Mouse (Mus musculus) CH12.LX (cell line): ENCODE measurements at regions not wholly inside any gene's neighbourhood (a gene's known extent, or its start where the extent isn't known, plus 50 kb on each side); places are given as distances from the start of the nearest gene placed in this dataset.

Source experiments
- DNase-seq: peaks from one replicate; pipeline ENCODE4 v3.0.0-alpha.2; 2013; ENCODE audit errors: extremely low read depth
- H3K27ac ChIP-seq: 2 replicates; pipeline ENCODE4 v1.5.1; 2012; ENCODE audit warnings: low read depth, mild to moderate bottlenecking, control low read depth, moderate library complexity; ENCODE audit not compliant: insufficient read depth
- H3K27me3 ChIP-seq: replicated peaks from 2 replicates; pipeline ENCODE3; 2012; ENCODE audit warnings: inconsistent platforms
- H3K36me3 ChIP-seq, 2 experiments: replicated peaks in 1 of 2; 2 replicates each; pipeline versions ENCODE3 to v1.6.1; 2012; ENCODE audit warnings: inconsistent platforms in 1 of 2, low read length in 1 of 2, mild to moderate bottlenecking in 1 of 2, mixed read lengths in 1 of 2, moderate library complexity in 1 of 2; ENCODE audit not compliant: control insufficient read depth in 1 of 2, insufficient read depth in 1 of 2
- H3K4me1 ChIP-seq, 2 experiments: 2 replicates each; pipeline ENCODE4 v1.6.1; 2012; ENCODE audit warnings: inconsistent platforms in 1 of 2, moderate library complexity in 1 of 2; ENCODE audit not compliant: insufficient read depth in 2 of 2, control insufficient read depth in 1 of 2
- H3K4me2 ChIP-seq: 2 replicates; pipeline ENCODE4 v1.6.1; 2012; ENCODE audit warnings: low read depth, mild to moderate bottlenecking, control low read depth; ENCODE audit not compliant: poor library complexity, insufficient read depth, severe bottlenecking
- H3K4me3 ChIP-seq, 3 experiments: fragments of 150-350 bp in 1 of 3; sonication (generic) in 1 of 3; replicated peaks in 1 of 3; 2 replicates each; pipeline versions ENCODE3 to v1.5.1; 2011 to 2012; ENCODE audit warnings: low read depth in 2 of 3, low read length in 2 of 3, mild to moderate bottlenecking in 2 of 3, moderate library complexity in 2 of 3, control low read depth in 1 of 3, improper control_type of control experiment in 1 of 3, inconsistent platforms in 1 of 3, mixed read lengths in 1 of 3; ENCODE audit not compliant: poor library complexity in 1 of 3
- H3K79me2 ChIP-seq: replicated peaks from 2 replicates; pipeline ENCODE4 v1.6.1; 2012; ENCODE audit warnings: mild to moderate bottlenecking, moderate library complexity; ENCODE audit not compliant: control insufficient read depth, poor library complexity, insufficient read depth, severe bottlenecking; ENCODE audit errors: extremely low read depth
- H3K9ac ChIP-seq: 2 replicates; pipeline ENCODE4 v1.6.1; 2012; ENCODE audit warnings: low read depth, mild to moderate bottlenecking, control low read depth, moderate library complexity; ENCODE audit not compliant: insufficient read depth
- H3K9me3 ChIP-seq: replicated peaks from 2 replicates; pipeline ENCODE3; 2012; ENCODE audit warnings: low read length, inconsistent platforms, mixed read lengths
- BHLHE40 ChIP-seq: IDR thresholded peaks from 2 replicates; pipeline ENCODE4 v1.6.1; 2011; ENCODE audit warnings: mild to moderate bottlenecking, low read depth, low read length, improper control_type of control experiment
- CHD1 ChIP-seq: IDR thresholded peaks from 2 replicates; pipeline ENCODE4 v1.6.1; 2012; ENCODE audit warnings: low read depth, low read length, improper control_type of control experiment, inconsistent platforms
- CHD2 ChIP-seq: IDR thresholded peaks from 2 replicates; pipeline ENCODE4 v1.6.1; 2011; ENCODE audit warnings: low read length, improper control_type of control experiment
- CTCF ChIP-seq, 2 experiments: IDR thresholded peaks in 1 of 2; conservative IDR thresholded peaks in 1 of 2; 2 replicates each; pipeline ENCODE4 v1.5.1; 2011 to 2012; ENCODE audit warnings: low read depth in 2 of 2, low read length in 2 of 2, improper control_type of control experiment in 1 of 2, inconsistent platforms in 1 of 2, mild to moderate bottlenecking in 1 of 2, moderate library complexity in 1 of 2
- E2F4 ChIP-seq: IDR thresholded peaks from 2 replicates; pipeline ENCODE4 v1.6.1; 2011; ENCODE audit warnings: low read depth, low read length, improper control_type of control experiment; ENCODE audit not compliant: insufficient replicate concordance
- ELF1 ChIP-seq: IDR thresholded peaks from 2 replicates; pipeline ENCODE4 v1.6.1; 2014; ENCODE audit warnings: low read depth, mild to moderate bottlenecking, inconsistent platforms, low read length, improper control_type of control experiment
- EP300 ChIP-seq: IDR thresholded peaks from 2 replicates; pipeline ENCODE4 v1.6.1; 2011; ENCODE audit warnings: low read length, improper control_type of control experiment
- ETS1 ChIP-seq: conservative IDR thresholded peaks from 2 replicates; pipeline ENCODE4 v1.6.1; 2012; ENCODE audit warnings: low read depth, mild to moderate bottlenecking, inconsistent platforms, low read length, improper control_type of control experiment, moderate library complexity
- GABPA ChIP-seq: IDR thresholded peaks from 2 replicates; pipeline ENCODE4 v1.6.1; 2012; ENCODE audit warnings: low read depth, low read length, improper control_type of control experiment, inconsistent platforms; ENCODE audit not compliant: insufficient replicate concordance
- HCFC1 ChIP-seq: IDR thresholded peaks from 2 replicates; pipeline ENCODE4 v1.6.1; 2012; ENCODE audit warnings: low read depth, mild to moderate bottlenecking, inconsistent platforms, low read length, improper control_type of control experiment
- IRF4 ChIP-seq: IDR thresholded peaks from 2 replicates; pipeline ENCODE4 v1.6.1; 2014; ENCODE audit warnings: low read depth, mild to moderate bottlenecking, inconsistent platforms, low read length, improper control_type of control experiment
- JUN ChIP-seq: IDR thresholded peaks from 2 replicates; pipeline ENCODE4 v1.6.1; 2011; ENCODE audit warnings: low read depth, mild to moderate bottlenecking, low read length, improper control_type of control experiment, moderate library complexity; ENCODE audit not compliant: insufficient read depth
- JUND ChIP-seq: conservative IDR thresholded peaks from 2 replicates; pipeline ENCODE4 v1.6.1; 2011; ENCODE audit warnings: low read depth, low read length, improper control_type of control experiment
- KAT2A ChIP-seq: IDR thresholded peaks from 2 replicates; pipeline ENCODE4 v1.6.1; 2012; ENCODE audit warnings: low read length, improper control_type of control experiment, inconsistent platforms; ENCODE audit not compliant: insufficient replicate concordance
- MAFK ChIP-seq: IDR thresholded peaks from 2 replicates; pipeline ENCODE4 v1.6.1; 2011; ENCODE audit warnings: low read length, improper control_type of control experiment; ENCODE audit not compliant: insufficient replicate concordance
- MAX ChIP-seq: IDR thresholded peaks from 2 replicates; pipeline ENCODE4 v1.6.1; 2011; ENCODE audit warnings: low read length, improper control_type of control experiment
- MAZ ChIP-seq: IDR thresholded peaks from 2 replicates; pipeline ENCODE4 v1.6.1; 2012; ENCODE audit warnings: low read depth, mild to moderate bottlenecking, inconsistent platforms, low read length, improper control_type of control experiment, moderate library complexity
- MEF2A ChIP-seq: IDR thresholded peaks from 2 replicates; pipeline ENCODE4 v1.6.1; 2014; ENCODE audit warnings: low read depth, mild to moderate bottlenecking, inconsistent platforms, low read length, improper control_type of control experiment, borderline replicate concordance
- MXI1 ChIP-seq: IDR thresholded peaks from 2 replicates; pipeline ENCODE4 v1.6.1; 2011; ENCODE audit warnings: mild to moderate bottlenecking, low read depth, low read length, improper control_type of control experiment
- MYC ChIP-seq: IDR thresholded peaks from 2 replicates; pipeline ENCODE4 v1.6.1; 2011; ENCODE audit warnings: low read depth, mild to moderate bottlenecking, improper control_type of control experiment, low read length
- NELFE ChIP-seq: IDR thresholded peaks from 2 replicates; pipeline ENCODE4 v1.6.1; 2011; ENCODE audit warnings: low read depth, low read length, improper control_type of control experiment
- NRF1 ChIP-seq: IDR thresholded peaks from 2 replicates; pipeline ENCODE4 v1.6.1; 2014; ENCODE audit warnings: low read depth, mild to moderate bottlenecking, inconsistent platforms, low read length, improper control_type of control experiment, moderate library complexity
- PAX5 ChIP-seq: IDR thresholded peaks from 2 replicates; pipeline ENCODE4 v1.6.1; 2012; ENCODE audit warnings: low read length, inconsistent platforms, mixed read lengths
- POLR2A ChIP-seq: IDR thresholded peaks from 2 replicates; pipeline ENCODE4 v1.6.1; 2011; ENCODE audit warnings: low read depth, mild to moderate bottlenecking, improper control_type of control experiment, low read length
- POLR2AphosphoS2 ChIP-seq: IDR thresholded peaks from 2 replicates; pipeline ENCODE4 v1.6.1; 2011; ENCODE audit warnings: low read depth, low read length, improper control_type of control experiment
- RAD21 ChIP-seq: IDR thresholded peaks from 2 replicates; pipeline ENCODE4 v1.6.1; 2011; ENCODE audit warnings: low read depth, mild to moderate bottlenecking, low read length, improper control_type of control experiment, moderate library complexity
- RCOR1 ChIP-seq: conservative IDR thresholded peaks from 2 replicates; pipeline ENCODE4 v1.6.1; 2012; ENCODE audit warnings: low read depth, mild to moderate bottlenecking, inconsistent platforms, low read length, improper control_type of control experiment
- SIN3A ChIP-seq: IDR thresholded peaks from 2 replicates; pipeline ENCODE4 v1.6.1; 2012; ENCODE audit warnings: low read length, improper control_type of control experiment, inconsistent platforms
- SMC3 ChIP-seq: IDR thresholded peaks from 2 replicates; pipeline ENCODE4 v1.6.1; 2011; ENCODE audit warnings: low read depth, low read length, improper control_type of control experiment
- TBP ChIP-seq: conservative IDR thresholded peaks from 2 replicates; pipeline ENCODE4 v1.6.1; 2011; ENCODE audit warnings: low read depth, low read length, improper control_type of control experiment
- TCF12 ChIP-seq: IDR thresholded peaks from 2 replicates; pipeline ENCODE4 v1.6.1; 2014; ENCODE audit warnings: low read depth, mild to moderate bottlenecking, inconsistent platforms, low read length, improper control_type of control experiment
- UBTF ChIP-seq: IDR thresholded peaks from 2 replicates; pipeline ENCODE4 v1.6.1; 2012; ENCODE audit warnings: low read depth, mild to moderate bottlenecking, inconsistent platforms, low read length, improper control_type of control experiment, moderate library complexity
- USF1 ChIP-seq: IDR thresholded peaks from 2 replicates; pipeline ENCODE4 v1.6.1; 2014; ENCODE audit warnings: low read depth, mild to moderate bottlenecking, inconsistent platforms, low read length, improper control_type of control experiment
- USF2 ChIP-seq: conservative IDR thresholded peaks from 2 replicates; pipeline ENCODE4 v1.6.1; 2011; ENCODE audit warnings: low read depth, low read length, improper control_type of control experiment
- ZC3H11A ChIP-seq: IDR thresholded peaks from 2 replicates; pipeline ENCODE4 v1.6.1; 2012; ENCODE audit warnings: low read depth, mild to moderate bottlenecking, inconsistent platforms, low read length, improper control_type of control experiment
- ZKSCAN1 ChIP-seq: IDR thresholded peaks from 2 replicates; pipeline ENCODE4 v1.6.1; 2012; ENCODE audit warnings: low read depth, inconsistent platforms, low read length, improper control_type of control experiment, borderline replicate concordance
- ZMIZ1 ChIP-seq: IDR thresholded peaks from 2 replicates; pipeline ENCODE4 v1.6.1; 2012; ENCODE audit warnings: low read depth, mild to moderate bottlenecking, inconsistent platforms, low read length, improper control_type of control experiment
- ZNF384 ChIP-seq: IDR thresholded peaks from 2 replicates; pipeline ENCODE4 v1.6.1; 2012; ENCODE audit warnings: low read depth, low read length, improper control_type of control experiment, inconsistent platforms
- dilution Hi-C: fragments of 300-500 bp; cut with MboI; formaldehyde crosslinking; loops from 2 replicates; pipeline ENCODE4 v1.14.3; 2020; ENCODE audit warnings: low sequenced_read_pairs; ENCODE audit not compliant: extremely low pct_unique_long_range_greater_than_20kb, extremely low pct_ligation_motif_present
- in situ Hi-C: fragments of 300-500 bp; cut with MboI; formaldehyde crosslinking; loops from 3 replicates; pipeline ENCODE4 v1.14.3; 2019; ENCODE audit warnings: low sequenced_read_pairs, low pct_ligation_motif_present, low pct_unique_long_range_greater_than_20kb, mixed read lengths

DNA sequence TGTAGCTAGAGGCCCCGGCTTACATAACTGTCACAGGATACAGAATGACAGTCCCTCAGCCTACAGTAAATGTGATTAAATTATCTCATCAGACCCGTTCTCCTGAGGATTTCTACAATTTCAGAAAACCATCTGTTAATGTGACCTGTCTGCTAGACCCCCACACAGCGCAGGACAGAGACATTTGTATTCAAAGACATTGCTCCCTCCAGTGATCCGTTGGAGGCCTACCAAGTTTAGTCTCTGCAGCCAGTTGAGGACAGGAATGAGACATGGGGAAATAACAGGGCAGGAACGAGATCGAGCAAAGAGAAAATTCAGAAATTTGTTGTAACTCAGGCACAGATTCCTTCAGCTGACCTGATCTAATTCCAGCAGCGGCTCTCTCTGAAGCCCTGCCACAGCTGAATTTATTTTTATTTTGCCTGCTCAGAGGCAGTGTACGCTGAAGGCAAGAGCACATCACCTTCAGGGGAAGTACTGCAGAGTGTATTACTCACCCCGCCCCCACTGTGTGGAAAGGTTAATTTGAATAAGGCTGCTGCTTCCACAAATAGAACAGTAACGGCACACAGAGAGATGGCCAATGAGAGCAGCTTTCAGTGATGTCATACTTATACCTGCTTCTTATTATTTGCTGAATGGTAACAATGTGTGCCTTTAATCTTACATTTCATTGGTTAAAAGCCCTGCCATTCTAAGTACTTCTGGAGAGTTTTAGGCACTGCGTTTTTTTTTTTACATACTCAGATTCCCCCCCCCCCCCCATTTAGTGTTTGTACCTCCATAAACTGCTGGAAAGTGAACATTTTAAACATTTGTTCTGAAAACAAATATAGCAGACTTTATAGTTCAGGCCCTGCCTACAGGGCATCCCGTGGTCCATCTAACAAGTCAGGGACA lies 176.9 kb upstream of the Klf12 start:
- peak overlapping the region; percentile 57 for H3K4me2 ChIP-seq
- peak; percentile 98 for DNase-seq

DNA sequence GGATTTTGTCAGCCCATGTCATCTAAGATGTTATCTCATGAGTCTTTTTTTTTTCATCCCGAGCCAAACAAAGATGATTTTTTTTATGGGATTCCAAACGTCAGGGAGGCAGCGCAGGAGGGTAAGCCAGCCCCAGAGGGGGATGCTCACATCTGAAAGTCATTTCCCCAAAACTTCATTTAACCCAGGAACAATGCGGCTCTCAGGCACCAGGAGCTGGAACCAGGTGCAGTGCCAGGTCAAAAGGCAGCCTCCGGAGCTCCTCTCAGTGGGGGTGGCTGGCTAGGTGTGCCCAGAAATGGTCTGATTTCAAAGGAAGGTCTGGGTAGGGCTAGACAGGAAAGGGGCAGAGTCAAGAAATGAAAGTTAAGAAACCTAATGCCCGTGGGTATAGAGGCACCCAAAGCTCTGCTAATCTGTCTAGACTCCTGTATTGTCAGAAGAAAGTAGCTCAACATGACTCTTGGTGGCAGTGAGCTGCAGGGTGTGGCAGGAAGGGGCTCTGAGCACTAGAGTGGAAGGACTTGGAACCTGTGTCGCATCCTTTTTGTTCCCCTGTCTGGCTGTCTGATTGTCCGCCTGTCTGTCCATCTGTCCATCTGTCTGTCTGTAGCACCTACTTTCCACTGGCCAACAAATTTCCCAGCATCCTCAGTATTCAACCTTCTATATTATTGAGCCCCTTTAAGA lies 175.3 kb upstream of the Klf12 start:
- Histone ChIP-seq H3K79me2 (no peaks in the 10 kb centered on the region), H3K4me2 (peak overlapping the region; percentile 97), H3K27me3 (no peaks in the 10 kb centered on the region)
- TF ChIP-seq EP300 (no peak), ZMIZ1 (no peak), JUN (no peak), GABPA (no peak), USF1 (no peak), ZC3H11A (no peak), ZNF384 (no peak), RAD21 (peak; percentile 7), SMC3 (no peak), JUND (no peak), IRF4 (0 out of 2 replicates have a peak, but pooled peaks have one; percentile 8), USF2 (no peak), ELF1 (no peak)

More for the DNA sequence above, 176.9 kb upstream of the Klf12 start:
- in situ Hi-C loops (loop anchor here (25.0 kb wide), 2 partner anchors 249 to 976 kb away; no protein-coding TSS in a partner anchor), dilution Hi-C loops (no loop called here)
- Histone ChIP-seq H3K4me3 (peak overlapping the region in 2 of 3 experiments; percentile 15 to 35), H3K9ac (peak overlapping the region; percentile 23), H3K27me3 (no peaks in the 10 kb centered on the region), H3K9me3 (no peaks in the 10 kb centered on the region), H3K4me1 (peaks cover 18 to 47% of the 10 kb centered on the region in 2 experiments), H3K79me2 (no peaks in the 10 kb centered on the region), H3K27ac (peak overlapping the region; percentile 25)
- TF ChIP-seq BHLHE40 (peak; percentile 83), ZC3H11A (no peak), TBP (peak; percentile 78), MXI1 (no peak; the same call in 1 of the 2 replicates), EP300 (peak; percentile 57), CTCF (conservative IDR thresholded peaks at IDR 0.05 in 1 of 2, IDR thresholded peaks at IDR 0.05 in 1 of 2; ENCODE audit: low read depth in 2 of 2, low read length in 2 of 2) (no peak), TCF12 (peak; percentile 76), MEF2A (peak; percentile 99), CHD2 (peak; percentile 95), JUND (peak; percentile 96), MAFK (no peak), SIN3A (0 out of 2 replicates have a peak, but pooled peaks have one; percentile 2), UBTF (no peak), HCFC1 (peak; percentile 60), MAX (no peak), NELFE (0 out of 2 replicates have a peak, but pooled peaks have one; percentile 34), JUN (peak; percentile 98), MYC (peak; percentile 50; the same call in 1 of the 2 replicates), E2F4 (no peak), MAZ (peak; percentile 79; the same call in 1 of the 2 replicates), USF2 (no peak), ELF1 (0 out of 2 replicates have a peak, but pooled peaks have one; percentile 35), CHD1 (no peak), POLR2AphosphoS2 (no peak), IRF4 (peak; percentile 62; the same call in 1 of the 2 replicates), ETS1 (peak; percentile 81), GABPA (no peak), ZKSCAN1 (no peak), NRF1 (no peak), RCOR1 (no peak), ZMIZ1 (no peak), SMC3 (no peak), POLR2A (peak; percentile 53), PAX5 (no peak), USF1 (no peak), KAT2A (0 out of 2 replicates have a peak, but pooled peaks have one; percentile 3), ZNF384 (peak; percentile 96)
- TF ChIP-seq, all 38 proteins: peak for 19
- H3K36me3 ChIP-seq: no peaks in the 10 kb centered on the region

More for the DNA sequence above, 175.3 kb upstream of the Klf12 start:
- Histone ChIP-seq H3K9me3 (no peaks in the 10 kb centered on the region), H3K36me3 (no peaks in the 10 kb centered on the region), H3K9ac (peak overlapping the region; percentile 46), H3K4me3 (peak overlapping the region; percentile 15 to 36 (median 28)), H3K27ac (no peak overlapping the region), H3K4me1 (peaks cover 18 to 47% of the 10 kb centered on the region in 2 experiments)
- peak; percentile 69 for DNase-seq
- dilution Hi-C loops: no loop called here
- in situ Hi-C loops: loop anchor here (25.0 kb wide), 2 partner anchors 247 to 978 kb away; no protein-coding TSS in a partner anchor
